Mouse (Mus musculus) cerebellum, adult 9-11 months (tissue): ENCODE measurements around the gene Grip2.

Experiments used
- DNase-seq: peaks from one replicate; pipeline ENCODE4 v3.0.0; 2022

Gene Grip2

GRCm38 (mm10) chr6:91728939-91729619 is 98.0 kb downstream of the Grip2 start:
- DNase-seq = no peak

GRCm38 (mm10) chr6:91727361-91727760 is 99.7 kb downstream of the Grip2 start:
- no peak for DNase-seq

GRCm38 (mm10) chr6:91721215-91721701 is 105.8 kb downstream of the Grip2 start:
- no peak for DNase-seq

DNA sequence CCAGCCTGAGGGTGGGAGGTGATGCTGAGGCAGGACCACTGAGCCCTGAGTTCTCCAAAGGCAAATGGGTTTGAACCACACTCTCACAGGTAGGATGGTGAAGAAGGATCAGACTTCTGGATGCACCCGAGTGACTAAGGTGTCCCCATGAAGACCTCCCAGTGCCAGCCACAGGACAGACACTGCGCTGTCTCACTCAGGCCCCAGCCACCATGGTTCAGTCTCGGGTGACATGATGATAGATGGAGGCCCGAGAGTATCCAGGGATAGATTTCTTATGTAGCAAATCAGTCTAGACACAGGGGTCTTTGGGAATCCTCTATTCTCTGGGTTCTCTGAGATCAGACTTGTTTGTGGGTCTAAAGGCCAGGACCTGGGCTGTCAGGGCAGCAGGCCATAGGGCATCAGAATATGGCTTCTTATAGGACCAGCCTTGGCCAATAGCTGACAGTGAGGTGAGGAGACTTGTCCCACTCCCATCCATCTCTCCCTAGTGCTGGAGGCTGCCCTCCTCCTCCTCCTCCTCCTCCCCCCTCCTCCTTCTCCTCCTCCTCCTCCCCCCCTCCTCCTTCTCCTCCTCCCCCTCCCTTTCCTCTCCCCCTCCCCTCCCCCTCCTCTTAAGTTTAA is 106.3 kb downstream of the Grip2 start:
- no peak for DNase-seq

DNA sequence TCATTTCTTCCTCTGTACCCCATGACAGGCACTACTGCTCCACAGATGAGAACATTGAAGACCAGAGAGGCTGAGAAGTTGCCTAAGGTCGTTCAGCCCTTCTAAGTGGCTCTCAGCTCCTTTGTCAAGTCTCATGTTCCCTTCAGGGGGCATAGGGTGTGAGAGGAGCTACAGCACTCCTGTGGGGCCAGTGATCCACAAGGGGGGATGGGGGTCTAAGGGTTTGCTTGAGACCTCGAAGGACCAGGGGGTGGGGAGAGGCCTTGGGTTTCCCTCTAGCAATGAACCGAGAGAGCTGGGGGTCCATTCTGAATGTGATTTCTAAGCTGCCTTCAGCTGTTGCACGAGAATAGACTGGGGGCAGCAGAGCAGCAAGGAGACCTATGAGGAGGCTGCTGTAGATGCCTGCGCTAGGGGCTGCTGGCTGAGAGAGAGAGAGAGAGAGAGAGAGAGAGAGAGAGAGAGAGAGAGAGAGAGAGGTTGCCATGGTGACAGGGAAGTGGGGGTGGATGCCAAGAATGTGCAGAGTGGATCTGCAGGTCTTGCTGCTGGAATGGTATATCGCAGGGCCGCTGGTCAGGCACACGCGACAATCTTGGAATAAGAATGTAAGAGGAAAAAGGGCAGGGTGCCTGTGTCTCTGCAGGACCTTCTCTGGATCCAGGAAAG is 107.1 kb downstream of the Grip2 start:
- no peak for DNase-seq

DNA sequence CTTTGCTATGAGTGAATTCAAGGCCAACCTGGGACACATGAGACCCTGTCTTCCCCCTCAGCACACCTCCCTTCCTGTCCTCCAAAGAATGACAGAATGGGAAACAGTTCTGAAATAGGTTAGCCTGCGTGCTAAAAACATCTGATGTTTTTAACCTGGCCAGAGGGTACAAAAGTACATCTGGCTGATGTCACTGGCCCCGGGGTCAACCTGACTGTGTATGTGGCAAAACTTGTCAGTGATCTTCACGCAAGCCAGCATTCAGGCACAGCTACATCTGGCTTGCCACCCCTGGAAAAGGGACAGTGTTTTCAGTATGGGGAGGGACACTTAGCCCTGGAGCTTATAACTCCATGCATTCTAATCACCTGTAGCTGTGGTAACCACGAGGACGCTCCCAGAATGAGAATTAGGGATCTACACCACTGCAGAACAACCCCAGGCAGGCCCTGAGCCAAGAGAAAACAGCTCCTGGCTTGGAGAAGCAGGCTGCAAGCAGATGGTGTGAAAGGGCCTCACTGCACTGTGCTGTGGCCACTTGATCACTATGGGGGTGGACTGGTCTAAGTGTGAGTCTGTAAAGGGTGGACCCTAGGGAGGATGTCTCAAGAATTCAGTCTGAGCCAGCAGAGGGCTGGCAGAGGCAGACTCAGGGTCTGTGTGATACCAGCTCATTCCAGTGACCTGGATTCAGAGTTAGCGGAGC is 107.9 kb downstream of the Grip2 start:
- peak; percentile 52 for DNase-seq

GRCm38 (mm10) chr6:91718603-91719002 is 108.4 kb downstream of the Grip2 start:
- no peak for DNase-seq

DNA sequence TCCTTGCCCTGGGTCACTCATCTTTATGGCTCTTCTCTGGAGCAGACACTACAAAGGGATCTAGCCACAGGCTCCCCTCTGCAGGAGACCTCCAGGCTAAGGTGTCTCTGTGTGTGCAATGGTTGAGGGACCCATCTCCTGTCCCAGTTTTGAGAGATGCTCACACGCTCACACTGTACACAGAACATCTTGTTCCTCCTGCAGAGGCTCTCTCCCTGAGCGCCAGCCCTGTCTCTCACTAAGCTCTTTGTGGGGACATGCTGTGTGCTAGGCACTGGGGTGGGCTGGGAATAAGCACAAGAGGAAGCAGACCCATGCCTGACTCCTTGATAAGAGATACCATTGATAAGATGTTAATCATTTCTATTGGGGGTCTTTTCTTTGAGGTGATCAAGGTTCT is 109.0 kb downstream of the Grip2 start:
- no peak for DNase-seq

DNA sequence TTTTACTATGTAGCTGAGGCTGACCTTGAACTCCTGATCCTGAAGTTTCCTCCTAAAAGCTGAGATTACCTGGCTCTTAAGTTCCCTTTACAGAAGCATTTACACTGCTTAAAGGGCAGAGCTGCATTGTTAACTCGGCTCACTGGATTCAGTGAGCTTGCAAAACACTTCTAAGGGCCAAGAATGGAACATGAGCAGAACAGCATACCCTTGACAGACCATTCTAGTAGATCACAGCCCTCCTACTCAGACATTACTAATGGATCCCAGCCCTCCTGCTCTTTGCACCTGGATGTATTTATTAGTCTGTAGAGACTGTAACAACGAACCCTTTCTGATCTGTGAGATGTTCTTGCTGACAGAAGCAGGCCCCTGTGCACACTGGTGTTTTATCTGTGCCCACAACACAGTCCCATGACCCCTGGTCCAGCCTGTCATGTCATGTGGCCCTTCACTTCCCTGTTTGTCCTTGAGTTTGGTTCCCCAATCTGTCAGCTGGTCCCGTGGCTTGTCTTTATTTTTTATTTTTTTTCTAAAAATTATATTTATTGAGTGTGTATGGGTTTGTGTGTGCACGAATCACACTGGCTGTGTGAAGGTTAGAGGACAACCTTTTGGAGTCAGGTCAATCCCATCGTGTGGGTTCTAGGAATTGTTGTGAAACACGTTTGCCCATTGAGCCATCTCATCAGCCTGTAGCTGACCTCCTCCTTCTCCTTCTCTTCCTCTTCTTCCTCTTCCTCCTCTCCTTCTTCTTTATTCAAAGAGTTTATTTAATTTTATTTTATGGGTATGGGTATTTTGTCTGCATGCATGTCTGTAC is 110.9 kb downstream of the Grip2 start:
- no peak for DNase-seq

GRCm38 (mm10) chr6:91715023-91715422 is 112.0 kb downstream of the Grip2 start:
- DNase-seq = no peak

DNA sequence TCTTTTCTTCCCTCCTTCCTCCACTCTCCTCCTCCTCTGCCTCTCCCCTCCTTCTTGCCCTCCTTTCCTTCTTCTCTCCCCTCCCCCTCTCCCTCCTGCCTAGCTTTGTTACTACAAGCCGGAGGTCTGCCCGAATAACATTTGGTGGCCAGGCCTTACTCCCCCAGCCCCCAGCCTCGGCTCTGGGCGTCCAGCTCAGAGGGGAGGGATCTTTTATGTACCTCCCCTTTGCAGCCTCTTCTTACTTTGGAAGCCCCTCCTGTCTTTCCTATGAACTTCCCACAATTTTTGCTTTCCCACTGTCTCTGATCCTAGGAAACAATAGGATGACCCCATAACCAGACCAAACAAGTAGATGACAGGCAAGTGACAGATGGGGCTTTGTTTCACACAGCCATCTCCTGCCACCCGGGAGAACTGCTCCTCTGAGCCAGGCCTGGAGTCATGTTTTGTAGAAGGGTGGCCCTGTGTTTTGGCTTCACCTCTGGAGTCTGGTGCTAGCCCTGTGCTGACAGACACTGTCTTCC is 113.6 kb downstream of the Grip2 start:
- DNase-seq = no peak

- no peak for DNase-seq
These were observed 114.2 kb downstream of the Grip2 start for GRCm38 (mm10) chr6:91712855-91713331.

GRCm38 (mm10) chr6:91712097-91712854 is 114.8 kb downstream of the Grip2 start:
- DNase-seq = no peak
